Mouse (Mus musculus): Measurements from ENCODE around the gene Fam151b. TPM values are rescaled to one million over a fixed set of nuclear protein-coding genes. Genes with fewer than 3 reads are reported as not detected.

Gene Fam151b
- polyA plus RNA-seq, 1 experiment from 2014 or later = 0.21 TPM

- H3K4me2 ChIP-seq = no peak overlapping the region
- H3K4me3 ChIP-seq = no peak overlapping the region
- ATAC-seq (ENCODE audit: low FRiP score, low read depth) = no peak
- H3K4me1 ChIP-seq (replicated peaks) = no peaks in the 10 kb centered on the region
- H3K9ac ChIP-seq = no peak overlapping the region
- H3K36me3 ChIP-seq = peaks cover 3% of the 10 kb centered on the region; the same call in 1 of the 2 replicates
- WGBS = 91% methylated on average over 2 of the region's 2 CpGs
- H3K27ac ChIP-seq (replicated peaks) = no peak overlapping the region
- H3K9me3 ChIP-seq = no peaks in the 10 kb centered on the region
- H3K27me3 ChIP-seq = no peaks in the 10 kb centered on the region
Measured at GRCm38 (mm10) chr13:92469381-92469780, 14.4 kb downstream of the Fam151b start.

- Histone ChIP-seq H3K9me3 (no peaks in the 10 kb centered on the region), H3K27ac (replicated peaks) (no peak overlapping the region), H3K4me3 (no peak overlapping the region), H3K36me3 (peaks cover 3% of the 10 kb centered on the region; the same call in 1 of the 2 replicates), H3K9ac (no peak overlapping the region), H3K4me2 (no peak overlapping the region), H3K4me1 (replicated peaks) (no peaks in the 10 kb centered on the region), H3K27me3 (no peaks in the 10 kb centered on the region)
- 78% methylated on average over 9 of the region's 9 CpGs for WGBS
- ATAC-seq (ENCODE audit: low FRiP score, low read depth) = no peak
Measured at GRCm38 (mm10) chr13:92467891-92468290, 15.9 kb downstream of the Fam151b start.

GRCm38 (mm10) chr13:92464698-92465097 lies 19.1 kb downstream of the Fam151b start:
- Histone ChIP-seq H3K4me1 (replicated peaks) (no peaks in the 10 kb centered on the region), H3K36me3 (peaks cover 3% of the 10 kb centered on the region; the same call in 1 of the 2 replicates), H3K9ac (no peak overlapping the region), H3K4me2 (no peak overlapping the region), H3K27ac (replicated peaks) (no peak overlapping the region), H3K27me3 (no peaks in the 10 kb centered on the region), H3K4me3 (no peak overlapping the region), H3K9me3 (no peaks in the 10 kb centered on the region)
- WGBS = 94% methylated on average over 3 of the region's 3 CpGs
- ATAC-seq (ENCODE audit: low FRiP score, low read depth) = no peak

GRCm38 (mm10) chr13:92446872-92447271 lies 36.9 kb downstream of the Fam151b start:
- Histone ChIP-seq H3K9ac (no peak overlapping the region), H3K4me3 (no peak overlapping the region), H3K9me3 (no peaks in the 10 kb centered on the region), H3K36me3 (no peaks in the 10 kb centered on the region), H3K27me3 (no peaks in the 10 kb centered on the region), H3K4me1 (replicated peaks) (no peaks in the 10 kb centered on the region), H3K4me2 (no peak overlapping the region), H3K27ac (replicated peaks) (no peak overlapping the region)
- no peak for ATAC-seq (ENCODE audit: low FRiP score, low read depth)
- 94% methylated on average over 7 of the region's 7 CpGs for WGBS

- ATAC-seq (ENCODE audit: low FRiP score, low read depth) = no peak; the same call in 1 of the 2 replicates
- H3K27me3 ChIP-seq = no peaks in the 10 kb centered on the region
- H3K4me3 ChIP-seq = no peak overlapping the region
- no peak overlapping the region for H3K4me2 ChIP-seq
- WGBS = 71% methylated on average over 13 of the region's 13 CpGs
- H3K9ac ChIP-seq = no peak overlapping the region
- no peak overlapping the region for H3K27ac ChIP-seq (replicated peaks)
- no peaks in the 10 kb centered on the region for H3K9me3 ChIP-seq
- H3K4me1 ChIP-seq (replicated peaks) = no peaks in the 10 kb centered on the region
- H3K36me3 ChIP-seq = peaks cover 15% of the 10 kb centered on the region
Measured at GRCm38 (mm10) chr13:92440286-92440685, 43.5 kb downstream of the Fam151b start.

- Histone ChIP-seq H3K27me3 (no peaks in the 10 kb centered on the region), H3K4me2 (no peak overlapping the region), H3K36me3 (peaks cover 15% of the 10 kb centered on the region), H3K9ac (no peak overlapping the region), H3K9me3 (no peaks in the 10 kb centered on the region), H3K27ac (replicated peaks) (no peak overlapping the region), H3K4me1 (replicated peaks) (no peaks in the 10 kb centered on the region), H3K4me3 (no peak overlapping the region)
- WGBS = 90% methylated on average over 10 of the region's 10 CpGs
- no peak for ATAC-seq (ENCODE audit: low FRiP score, low read depth)
Measured at GRCm38 (mm10) chr13:92438656-92439055, 45.2 kb downstream of the Fam151b start.

GRCm38 (mm10) chr13:92427351-92427855 lies 56.4 kb downstream of the Fam151b start:
- Histone ChIP-seq H3K27ac (replicated peaks) (0 out of 2 replicates have a peak overlapping the region, but pooled peaks have one; percentile 16), H3K9me3 (no peaks in the 10 kb centered on the region), H3K27me3 (peaks cover 16% of the 10 kb centered on the region), H3K4me2 (peak overlapping the region; percentile 96), H3K4me3 (peak overlapping the region; percentile 80), H3K36me3 (no peaks in the 10 kb centered on the region), H3K9ac (peak overlapping the region; percentile 73), H3K4me1 (replicated peaks) (peaks cover 14% of the 10 kb centered on the region)
- WGBS = 44% methylated on average over 4 of the region's 4 CpGs
- ATAC-seq (ENCODE audit: low FRiP score, low read depth) = no peak

GRCm38 (mm10) chr13:92426294-92427051 lies 57.3 kb downstream of the Fam151b start:
- under 1% methylated on average over 68 of the region's 92 CpGs for WGBS
- Histone ChIP-seq H3K27me3 (peaks cover 16% of the 10 kb centered on the region), H3K27ac (replicated peaks) (peak overlapping the region; percentile 50; the same call in 1 of the 2 replicates), H3K4me3 (peak overlapping the region; percentile 80), H3K4me1 (replicated peaks) (peaks cover 14% of the 10 kb centered on the region), H3K4me2 (peak overlapping the region; percentile 96), H3K9ac (peak overlapping the region; percentile 73), H3K36me3 (no peaks in the 10 kb centered on the region), H3K9me3 (no peaks in the 10 kb centered on the region)
- ATAC-seq (ENCODE audit: low FRiP score, low read depth) = peak; percentile 77

- no peaks in the 10 kb centered on the region for H3K36me3 ChIP-seq
- peak within 1 kb of the TSS; percentile 50; the same call in 1 of the 2 replicates for H3K27ac ChIP-seq (replicated peaks)
- peak within 1 kb of the TSS; percentile 73 for H3K9ac ChIP-seq
- no peaks in the 10 kb centered on the region for H3K9me3 ChIP-seq
- peaks cover 16% of the 10 kb centered on the region for H3K27me3 ChIP-seq
- ATAC-seq (ENCODE audit: low FRiP score, low read depth) = peak; percentile 89
- H3K4me1 ChIP-seq (replicated peaks) = peaks cover 14% of the 10 kb centered on the region
- whole genome bisulfite sequencing = under 1% methylated on average over 54 of the region's 54 CpGs
- peak within 1 kb of the TSS; percentile 80 for H3K4me3 ChIP-seq
- peak within 1 kb of the TSS; percentile 96 for H3K4me2 ChIP-seq
Measured at GRCm38 (mm10) chr13:92425758-92426264, 58.0 kb downstream of the Fam151b start, which contains the start of gene Ankrd34b. Ankrd34b (plus strand) TSS chr13:92425896.

GRCm38 (mm10) chr13:92423711-92424110 lies 60.1 kb downstream of the Fam151b start:
- no peak overlapping the region for H3K27ac ChIP-seq (replicated peaks)
- peaks cover 14% of the 10 kb centered on the region for H3K4me1 ChIP-seq (replicated peaks)
- no peak for ATAC-seq (ENCODE audit: low FRiP score, low read depth)
- H3K9me3 ChIP-seq = no peaks in the 10 kb centered on the region
- H3K4me2 ChIP-seq = no peak overlapping the region
- no peak overlapping the region for H3K9ac ChIP-seq
- 54% methylated on average over 3 of the region's 3 CpGs for WGBS
- no peaks in the 10 kb centered on the region for H3K36me3 ChIP-seq
- H3K27me3 ChIP-seq = peaks cover 18% of the 10 kb centered on the region
- H3K4me3 ChIP-seq = no peak overlapping the region

- ATAC-seq (ENCODE audit: low FRiP score, low read depth) = no peak
- WGBS = 85% methylated on average over 11 of the region's 11 CpGs
- no peaks in the 10 kb centered on the region for H3K9me3 ChIP-seq
- H3K4me2 ChIP-seq = no peak overlapping the region
- H3K36me3 ChIP-seq = no peaks in the 10 kb centered on the region
- H3K27ac ChIP-seq (replicated peaks) = no peak overlapping the region
- H3K27me3 ChIP-seq = peaks cover 8% of the 10 kb centered on the region
- H3K4me3 ChIP-seq = no peak overlapping the region
- no peak overlapping the region for H3K9ac ChIP-seq
- no peaks in the 10 kb centered on the region for H3K4me1 ChIP-seq (replicated peaks)
Measured at GRCm38 (mm10) chr13:92419630-92420029, 64.2 kb downstream of the Fam151b start.

- H3K9me3 ChIP-seq = no peaks in the 10 kb centered on the region
- no peaks in the 10 kb centered on the region for H3K27me3 ChIP-seq
- no peak overlapping the region for H3K9ac ChIP-seq
- no peaks in the 10 kb centered on the region for H3K36me3 ChIP-seq
- H3K27ac ChIP-seq (replicated peaks) = no peak overlapping the region
- WGBS = 26% methylated on average over 2 of the region's 2 CpGs
- ATAC-seq (ENCODE audit: low FRiP score, low read depth) = no peak
- no peaks in the 10 kb centered on the region for H3K4me1 ChIP-seq (replicated peaks)
- no peak overlapping the region for H3K4me3 ChIP-seq
- no peak overlapping the region for H3K4me2 ChIP-seq
Measured at GRCm38 (mm10) chr13:92410486-92410885, 73.3 kb downstream of the Fam151b start.
